Mouse (Mus musculus) macrophage (primary cell): ENCODE data around the gene Krtap15. TPM values are rescaled to one million over a fixed set of nuclear protein-coding genes. Genes with fewer than 3 reads are reported as not detected.

Experiments used
- H3K27ac ChIP-seq: fragments of 350-480 bp; formaldehyde crosslinking; 2 replicates; pipeline ENCODE4 v1.9.0; 2021
- H3K36me3 ChIP-seq: fragments of 350-480 bp; formaldehyde crosslinking; 2 replicates; pipeline ENCODE4 v1.9.0; 2021; ENCODE audit errors: inconsistent target
- H3K4me3 ChIP-seq: fragments of 350-480 bp; formaldehyde crosslinking; 2 replicates; pipeline ENCODE4 v1.9.0; 2021; ENCODE audit errors: inconsistent target
- H3K79me2 ChIP-seq: fragments of 350-480 bp; formaldehyde crosslinking; 2 replicates; pipeline ENCODE4 v1.9.0; 2021; ENCODE audit errors: inconsistent target
- WGBS: methylation state at CpG from one replicate; pipeline ENCODE4 v1.1.7; 2026; ENCODE audit warnings: inconsistent platforms; ENCODE audit not compliant: missing documents; 5-methylcytosine and 5-hydroxymethylcytosine counted together
- polyA plus RNA-seq: library from polyadenylated mRNA; stranded (reverse); fragments of 250-400 nt; gene quantifications from 3 replicates; pipeline ENCODE4 v1.2.4, GENCODE M21; 2018; ENCODE audit warnings: inconsistent platforms
- total RNA-seq, 78 experiments: library from RNA; depleted of rRNA; stranded (reverse); fragments of 250-400 nt; gene quantifications; 1 replicate in 9 of 78; 2 replicates in 24 of 78; 3 replicates in 43 of 78; 4 replicates in 2 of 78; pipeline ENCODE4 v1.2.4; 2018; ENCODE audit warnings: inconsistent platforms in 56 of 78

Krtap15 gene
- total RNA-seq (2018; cell fraction: chromatin; rRNA removed), result not detected
- not detected for total RNA-seq (2018; cell fraction: cytosol; rRNA removed)
- total RNA-seq (2018; cell fraction: nucleus; rRNA removed), result not detected
- not detected in 3 replicates for polyA plus RNA-seq

- WGBS, result 77% methylated on average over 3 of the region's 3 CpGs
- H3K36me3 ChIP-seq, result no peaks in the 10 kb centered on the region
- H3K27ac ChIP-seq, result no peak within 1 kb of the TSS
- no peak within 1 kb of the TSS for H3K4me3 ChIP-seq
- no peaks in the 10 kb centered on the region for H3K79me2 ChIP-seq
These were observed at the start of gene Krtap15 for GRCm38 (mm10) chr16:88820066-88820465. Gene Krtap15, plus strand, starts transcription at chr16:88820215.

- H3K79me2 ChIP-seq, result no peaks in the 10 kb centered on the region
- no peaks in the 10 kb centered on the region for H3K36me3 ChIP-seq
- no peak within 1 kb of the TSS for H3K27ac ChIP-seq
- no peak within 1 kb of the TSS for H3K4me3 ChIP-seq
- 77% methylated on average over 2 of the region's 2 CpGs for WGBS
These were observed 45.9 kb upstream of the Krtap15 start, which contains the start of gene 2310057N15Rik for GRCm38 (mm10) chr16:88774106-88774505. Gene 2310057N15Rik, minus strand, starts transcription at chr16:88774206.

- H3K36me3 ChIP-seq, result no peaks in the 10 kb centered on the region
- 100% methylated on average over 3 of the region's 6 CpGs for WGBS
- H3K79me2 ChIP-seq, result no peaks in the 10 kb centered on the region
- H3K27ac ChIP-seq, result no peak within 1 kb of the TSS
- no peak within 1 kb of the TSS for H3K4me3 ChIP-seq
These were observed 42.4 kb upstream of the Krtap15 start, which contains the start of gene Gm5965 for GRCm38 (mm10) chr16:88777596-88777995. Gene Gm5965, plus strand, starts transcription at chr16:88777896.

GRCm38 (mm10) chr16:88786786-88787185 lies 33.2 kb upstream of the Krtap15 start:
- H3K27ac ChIP-seq, result no peak overlapping the region
- no peaks in the 10 kb centered on the region for H3K36me3 ChIP-seq
- no peaks in the 10 kb centered on the region for H3K79me2 ChIP-seq
- 75% methylated on average over 2 of the region's 2 CpGs for WGBS
- no peak overlapping the region for H3K4me3 ChIP-seq

GRCm38 (mm10) chr16:88811827-88812226 lies 8.2 kb upstream of the Krtap15 start, which contains the start of gene Gm20741:
Gene Gm20741, minus strand, starts transcription at chr16:88812220.
- no peaks in the 10 kb centered on the region for H3K79me2 ChIP-seq
- no peak within 1 kb of the TSS for H3K27ac ChIP-seq
- WGBS, result 78% methylated on average over 2 of the region's 2 CpGs
- no peak within 1 kb of the TSS for H3K4me3 ChIP-seq
- H3K36me3 ChIP-seq, result no peaks in the 10 kb centered on the region

- WGBS, result 84% methylated on average over 3 of the region's 3 CpGs
- H3K27ac ChIP-seq, result no peak overlapping the region
- H3K4me3 ChIP-seq, result no peak overlapping the region
- no peaks in the 10 kb centered on the region for H3K36me3 ChIP-seq
- H3K79me2 ChIP-seq, result no peaks in the 10 kb centered on the region
These were observed 3.7 kb downstream of the Krtap15 start for GRCm38 (mm10) chr16:88823736-88824135.

GRCm38 (mm10) chr16:88826095-88826652 lies 6.2 kb downstream of the Krtap15 start, which contains the start of gene Krtap14:
Gene Krtap14, minus strand, starts transcription at chr16:88826145.
- Histone ChIP-seq H3K27ac (no peak within 1 kb of the TSS), H3K4me3 (no peak within 1 kb of the TSS), H3K36me3 (no peaks in the 10 kb centered on the region), H3K79me2 (no peaks in the 10 kb centered on the region)
- WGBS, result 90% methylated on average over 9 of the region's 9 CpGs

GRCm38 (mm10) chr16:88826978-88827377 lies 7.0 kb downstream of the Krtap15 start:
- H3K79me2 ChIP-seq, result no peaks in the 10 kb centered on the region
- H3K4me3 ChIP-seq, result no peak overlapping the region
- H3K36me3 ChIP-seq, result no peaks in the 10 kb centered on the region
- 78% methylated on average over 3 of the region's 3 CpGs for WGBS
- no peak overlapping the region for H3K27ac ChIP-seq

- H3K27ac ChIP-seq, result no peak overlapping the region
- WGBS, result 100% methylated on average over 1 of the region's 1 CpGs
- no peaks in the 10 kb centered on the region for H3K36me3 ChIP-seq
- H3K79me2 ChIP-seq, result no peaks in the 10 kb centered on the region
- no peak overlapping the region for H3K4me3 ChIP-seq
These were observed 27.3 kb downstream of the Krtap15 start for GRCm38 (mm10) chr16:88847363-88847762.

GRCm38 (mm10) chr16:88848558-88848957 lies 28.5 kb downstream of the Krtap15 start:
- H3K4me3 ChIP-seq, result no peak overlapping the region
- H3K36me3 ChIP-seq, result no peaks in the 10 kb centered on the region
- no peaks in the 10 kb centered on the region for H3K79me2 ChIP-seq
- H3K27ac ChIP-seq, result no peak overlapping the region
- 89% methylated on average over 4 of the region's 4 CpGs for WGBS

- no peaks in the 10 kb centered on the region for H3K79me2 ChIP-seq
- 12% methylated on average over 5 of the region's 5 CpGs for WGBS
- H3K4me3 ChIP-seq, result no peak overlapping the region
- H3K27ac ChIP-seq, result no peak overlapping the region
- H3K36me3 ChIP-seq, result no peaks in the 10 kb centered on the region
These were observed 31.4 kb downstream of the Krtap15 start for GRCm38 (mm10) chr16:88851450-88851849.

- no peaks in the 10 kb centered on the region for H3K36me3 ChIP-seq
- H3K79me2 ChIP-seq, result no peaks in the 10 kb centered on the region
- H3K27ac ChIP-seq, result no peak overlapping the region
- H3K4me3 ChIP-seq, result no peak overlapping the region
- WGBS, result 94% methylated on average over 4 of the region's 4 CpGs
These were observed 44.9 kb downstream of the Krtap15 start for GRCm38 (mm10) chr16:88864887-88865407.

GRCm38 (mm10) chr16:88869311-88869710 lies 49.3 kb downstream of the Krtap15 start, which contains the start of gene Krtap19-1:
Gene Krtap19-1, minus strand, starts transcription at chr16:88869411.
- no peaks in the 10 kb centered on the region for H3K36me3 ChIP-seq
- 82% methylated on average over 6 of the region's 6 CpGs for WGBS
- no peak within 1 kb of the TSS for H3K27ac ChIP-seq
- H3K79me2 ChIP-seq, result no peaks in the 10 kb centered on the region
- no peak within 1 kb of the TSS for H3K4me3 ChIP-seq

- H3K4me3 ChIP-seq, result no peak within 1 kb of the TSS
- no peaks in the 10 kb centered on the region for H3K36me3 ChIP-seq
- WGBS, result 89% methylated on average over 3 of the region's 3 CpGs
- H3K79me2 ChIP-seq, result no peaks in the 10 kb centered on the region
- H3K27ac ChIP-seq, result no peak within 1 kb of the TSS
These were observed 54.2 kb downstream of the Krtap15 start, which contains the start of gene Krtap19-2 for GRCm38 (mm10) chr16:88874169-88874568. Gene Krtap19-2, minus strand, starts transcription at chr16:88874269.

- Histone ChIP-seq H3K36me3 (no peaks in the 10 kb centered on the region), H3K79me2 (no peaks in the 10 kb centered on the region), H3K4me3 (no peak within 1 kb of the TSS), H3K27ac (no peak within 1 kb of the TSS)
- whole genome bisulfite sequencing, result 79% methylated on average over 2 of the region's 2 CpGs
These were observed 57.9 kb downstream of the Krtap15 start, which contains the start of gene Krtap19-3 for GRCm38 (mm10) chr16:88877938-88878337. Gene Krtap19-3, minus strand, starts transcription at chr16:88878038.
